Comparison of ENCODE assay signal across 30 mouse cellular contexts in the genomic region with DNA sequence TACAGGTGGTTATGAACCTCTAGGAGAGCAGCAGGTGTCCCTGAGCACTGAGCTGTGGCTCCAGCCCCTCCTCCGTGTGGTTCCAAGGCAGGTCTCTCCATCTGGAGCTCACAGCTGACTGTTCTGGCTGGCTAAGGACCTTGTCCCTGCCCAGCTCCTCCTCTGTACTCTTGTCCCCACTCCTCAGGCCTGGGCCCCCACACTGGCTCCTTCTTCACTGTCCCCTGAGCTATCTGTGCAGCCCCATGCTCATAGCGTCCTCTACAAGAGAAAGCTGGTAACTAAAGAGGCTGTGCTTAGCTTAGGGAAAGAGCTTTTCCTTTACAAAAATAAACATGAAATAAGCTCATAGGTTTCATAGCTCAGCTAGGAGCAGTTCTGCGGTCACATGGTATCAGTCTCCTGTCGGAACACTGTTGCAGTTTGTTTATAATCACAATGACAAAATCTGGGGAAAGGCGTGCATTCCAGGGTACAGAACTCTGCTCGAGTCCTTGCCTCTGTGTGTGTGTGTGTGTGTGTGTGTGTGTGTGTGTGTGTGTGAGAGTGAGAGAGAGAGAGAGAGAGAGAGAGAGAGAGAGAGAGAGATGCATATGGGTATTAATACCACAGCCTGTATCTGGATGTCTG.
DNase-seq lines count a peak whose midpoint lies in the region; ATAC-seq and TF ChIP-seq lines count a peak whose summit lies in the region.
"Had no signal": no experiment of that assay in that cellular context is flagged by ENCODE, and none has a peak within 500 bp of the region (broad histone marks: within the 10 kb centered on the region; RNA-seq: fewer than 3 reads in every experiment).

No protein-coding gene starts in this region.

- no peaks in the 10 kb centered on the region for H3K9me3 ChIP-seq in forebrain, embryonic 16.5 days (ENCODE audit: control insufficient read depth, low read length)
- H3K9me3 ChIP-seq in forebrain, postnatal 0 days (ENCODE audit: low read length) = no peaks in the 10 kb centered on the region
- no peaks in the 10 kb centered on the region for H3K9me3 ChIP-seq in kidney, embryonic 15.5 days (replicated peaks)
- H3K9me3 ChIP-seq in lung, embryonic 16.5 days (ENCODE audit: control insufficient read depth, low read length) = no peaks in the 10 kb centered on the region
- H3K9me3 ChIP-seq: G1E; heart, embryonic 13.5 days; hindbrain, embryonic 15.5 days; limb, embryonic 12.5 days; liver, embryonic 15.5 days; megakaryocyte, embryonic 14.5 days; midbrain, embryonic 12.5 days; neural tube, embryonic 13.5 days; stomach, embryonic 15.5 days had no signal

- no peak overlapping the region for H3K4me2 ChIP-seq in forebrain, embryonic 16.5 days (ENCODE audit: low read length)
- H3K4me2 ChIP-seq in forebrain, postnatal 0 days (ENCODE audit: low read depth) = no peak overlapping the region
- H3K4me2 ChIP-seq in kidney, embryonic 15.5 days = no peak overlapping the region
- no peak overlapping the region for H3K4me2 ChIP-seq in lung, embryonic 16.5 days (ENCODE audit: low read depth, low read length)
- H3K4me2 ChIP-seq: heart, embryonic 13.5 days; hindbrain, embryonic 15.5 days; limb, embryonic 12.5 days; liver, embryonic 15.5 days; midbrain, embryonic 12.5 days; neural tube, embryonic 13.5 days; stomach, embryonic 15.5 days had no signal

- peaks cover 13% of the 10 kb centered on the region for H3K36me3 ChIP-seq in forebrain, embryonic 16.5 days (ENCODE audit: control insufficient read depth, insufficient read depth)
- H3K36me3 ChIP-seq in forebrain, postnatal 0 days (ENCODE audit: insufficient read depth) = peaks cover 30% of the 10 kb centered on the region
- H3K36me3 ChIP-seq in kidney, embryonic 15.5 days = peaks cover 71% of the 10 kb centered on the region
- peaks cover 12% of the 10 kb centered on the region for H3K36me3 ChIP-seq in lung, embryonic 16.5 days (ENCODE audit: control insufficient read depth, insufficient read depth, low read length)

- H3K4me3 ChIP-seq in forebrain, embryonic 16.5 days (replicated peaks; ENCODE audit: low read length) = no peak overlapping the region
- H3K4me3 ChIP-seq in forebrain, postnatal 0 days (ENCODE audit: low read depth, low read length) = no peak overlapping the region
- no peak overlapping the region for H3K4me3 ChIP-seq in kidney, embryonic 15.5 days (replicated peaks)
- H3K4me3 ChIP-seq in lung, embryonic 16.5 days (ENCODE audit: low read length) = no peak overlapping the region
- H3K4me3 ChIP-seq: gastrocnemius, adult 2 months; heart, embryonic 13.5 days; hindbrain, embryonic 15.5 days; layer of hippocampus, adult 2 months; left cerebral cortex, adult 2 months; limb, embryonic 12.5 days; liver, embryonic 15.5 days; megakaryocyte, embryonic 14.5 days; midbrain, embryonic 12.5 days; myocyte; neural tube, embryonic 13.5 days; stomach, embryonic 15.5 days had no signal

- WGBS in forebrain, embryonic 16.5 days = 71% methylated on average over 6 of the region's 6 CpGs
- WGBS in forebrain, postnatal 0 days = 79% methylated on average over 6 of the region's 6 CpGs
- WGBS in kidney, embryonic 15.5 days = 72% methylated on average over 6 of the region's 6 CpGs
- WGBS in lung, embryonic 16.5 days = 40% methylated on average over 6 of the region's 6 CpGs

- H3K27ac ChIP-seq in forebrain, embryonic 16.5 days (ENCODE audit: low read length) = no peak overlapping the region
- no peak overlapping the region; the same call in 1 of the 2 replicates for H3K27ac ChIP-seq in forebrain, postnatal 0 days (ENCODE audit: low read depth, low read length)
- peak overlapping the region; percentile 46; the same call in 1 of the 2 replicates for H3K27ac ChIP-seq in kidney, embryonic 15.5 days
- H3K27ac ChIP-seq in lung, embryonic 16.5 days (ENCODE audit: low read length) = no peak overlapping the region
- H3K27ac ChIP-seq: gastrocnemius, adult 2 months; heart, embryonic 13.5 days; hindbrain, embryonic 15.5 days; left cerebral cortex, adult 2 months; liver, embryonic 15.5 days; stomach, embryonic 15.5 days had no signal

- no peaks in the 10 kb centered on the region for H3K27me3 ChIP-seq in forebrain, embryonic 16.5 days (replicated peaks; ENCODE audit: control insufficient read depth, insufficient read depth, low read length)
- no peaks in the 10 kb centered on the region for H3K27me3 ChIP-seq in forebrain, postnatal 0 days (ENCODE audit: insufficient read depth, low read length)
- H3K27me3 ChIP-seq in kidney, embryonic 15.5 days = no peaks in the 10 kb centered on the region
- no peaks in the 10 kb centered on the region for H3K27me3 ChIP-seq in lung, embryonic 16.5 days (ENCODE audit: control insufficient read depth, insufficient read depth, low read depth, low read length)
- H3K27me3 ChIP-seq: heart, embryonic 13.5 days; hindbrain, embryonic 15.5 days; limb, embryonic 12.5 days; liver, embryonic 15.5 days; megakaryocyte, embryonic 14.5 days; midbrain, embryonic 12.5 days; neural tube, embryonic 13.5 days; stomach, embryonic 15.5 days had no signal

- peaks cover 18% of the 10 kb centered on the region for H3K4me1 ChIP-seq in forebrain, embryonic 16.5 days (replicated peaks; ENCODE audit: control insufficient read depth, insufficient read depth, low read length)
- no peaks in the 10 kb centered on the region for H3K4me1 ChIP-seq in forebrain, postnatal 0 days (ENCODE audit: insufficient read depth)
- H3K4me1 ChIP-seq in kidney, embryonic 15.5 days = peaks cover 21% of the 10 kb centered on the region
- peaks cover 21% of the 10 kb centered on the region; the same call in 1 of the 2 replicates for H3K4me1 ChIP-seq in lung, embryonic 16.5 days (replicated peaks; ENCODE audit: control insufficient read depth, insufficient read depth, low read length)
- H3K4me1 ChIP-seq: limb, embryonic 12.5 days; liver, embryonic 15.5 days; midbrain, embryonic 12.5 days had no signal

- 0 out of 2 replicates have a peak, but pooled peaks have one; percentile 18 for ATAC-seq in forebrain, embryonic 16.5 days
- no peak for ATAC-seq in forebrain, postnatal 0 days
- peak; percentile 49; the same call in 1 of the 2 replicates for ATAC-seq in kidney, embryonic 15.5 days (replicated peaks; ENCODE audit: low FRiP score)
- ATAC-seq in lung, embryonic 16.5 days (ENCODE audit: low read depth) = peak; percentile 69
- ATAC-seq: forebrain, embryonic 14.5 days had no signal

- no peak for TF ChIP-seq CTCF in forebrain, postnatal 0 days (IDR thresholded peaks at IDR 0.05; ENCODE audit: low read depth)

- no peak overlapping the region for H3K9ac ChIP-seq in forebrain, embryonic 16.5 days (replicated peaks; ENCODE audit: low read depth, low read length)
- no peak overlapping the region for H3K9ac ChIP-seq in forebrain, postnatal 0 days
- 0 out of 2 replicates have a peak overlapping the region, but pooled peaks have one; percentile 21 for H3K9ac ChIP-seq in kidney, embryonic 15.5 days
- H3K9ac ChIP-seq in lung, embryonic 16.5 days (ENCODE audit: low read length) = no peak overlapping the region
- H3K9ac ChIP-seq: heart, embryonic 13.5 days; hindbrain, embryonic 15.5 days; limb, embryonic 12.5 days; liver, embryonic 15.5 days; midbrain, embryonic 12.5 days; neural tube, embryonic 13.5 days; stomach, embryonic 15.5 days had no signal

- no peak for DNase-seq in forebrain, postnatal 0 days
- no peak for DNase-seq in kidney, postnatal 36 days
- no peak for DNase-seq in lung, postnatal 36 days
- DNase-seq in adipocyte (ENCODE audit: low spot score) = peak; percentile 41
- no peak for DNase-seq in thymus, postnatal 4 days
- DNase-seq: adrenal gland, postnatal 10 days; cerebellum, adult 8-10 months; cerebellum, postnatal 25 days; gastrocnemius, adult 2 months; gastrocnemius, postnatal 36 days; heart, postnatal 10 days; kidney, postnatal 25 days; retina, postnatal 1 day; right cerebral cortex, postnatal 14 days had no signal
